Mouse (Mus musculus) megakaryocyte, embryonic 14.5 days (primary cell): ENCODE measurements around the gene Rsbn1l.

Experiments used
- FLI1 ChIP-seq: IDR thresholded peaks from 2 replicates; pipeline ENCODE4 v1.6.1; 2012; ENCODE audit warnings: low read length, inconsistent platforms, mixed read lengths
- GATA1 ChIP-seq: IDR thresholded peaks from 3 replicates; pipeline ENCODE4 v1.6.1; 2012; ENCODE audit warnings: mixed read lengths, low read length, inconsistent platforms, borderline replicate concordance

DNA sequence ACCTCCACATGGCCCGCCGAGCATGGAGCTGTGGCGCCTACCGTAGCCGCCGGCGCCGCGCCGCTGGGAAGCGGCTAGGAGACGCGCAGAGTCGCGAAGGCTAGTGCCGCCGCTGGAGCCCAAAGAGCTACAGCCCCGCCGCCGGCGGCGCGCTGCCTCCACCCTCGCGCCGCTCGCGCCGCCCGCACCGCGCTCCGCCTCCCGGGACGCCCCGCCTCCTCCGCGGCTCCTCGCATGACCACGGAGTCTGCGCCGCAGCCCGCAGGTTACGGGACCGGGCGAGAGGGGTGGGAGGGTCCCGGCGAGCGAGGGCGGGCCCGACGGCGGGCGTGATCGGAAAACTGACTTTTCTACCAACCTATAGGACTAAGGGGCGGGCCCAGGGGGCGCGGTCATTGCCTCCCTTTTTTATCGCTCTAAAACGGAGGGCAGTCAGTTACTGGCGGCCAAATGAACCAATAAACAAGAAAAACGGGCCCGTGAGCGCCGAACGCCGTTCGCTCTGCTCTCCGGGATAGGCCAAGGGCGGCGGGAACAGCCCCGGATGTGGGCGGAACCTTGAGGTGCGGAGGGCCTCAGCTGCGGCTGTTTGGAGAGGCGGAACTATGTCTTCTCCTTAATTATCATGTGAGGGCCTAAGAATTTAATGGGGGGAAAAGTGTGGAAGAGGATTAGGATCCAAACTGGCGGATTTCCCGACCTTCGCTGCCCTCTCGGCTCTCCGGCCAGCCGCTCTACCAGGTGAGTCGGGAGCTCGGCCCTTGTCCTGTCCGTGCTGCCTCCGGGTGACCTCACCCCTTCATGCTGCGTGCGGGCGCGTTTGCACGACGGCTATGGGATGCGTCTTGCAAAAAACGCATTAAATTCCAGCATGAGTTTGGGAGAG is 74.0 kb downstream of the Rsbn1l start, which contains the start of the genes Phtf2 and Tmem60:
- TF ChIP-seq GATA1 (no peak), FLI1 (peak; percentile 78)
